Mouse (Mus musculus) lung, adult 2 months (tissue): Measurements from ENCODE around the gene Nisch.

Experiments
- CTCF ChIP-seq: fragments of 200-500 bp; IDR thresholded peaks from 2 replicates; pipeline ENCODE4 v1.5.1; 2011; ENCODE audit warnings: mild to moderate bottlenecking, low read length, control low read depth; ENCODE audit not compliant: insufficient read depth
- POLR2A ChIP-seq: fragments of 200-500 bp; IDR thresholded peaks from 2 replicates; pipeline ENCODE4 v1.6.1; 2011; ENCODE audit warnings: low read depth, mild to moderate bottlenecking, control low read depth, low read length, borderline replicate concordance; ENCODE audit errors: extremely low read depth

DNA sequence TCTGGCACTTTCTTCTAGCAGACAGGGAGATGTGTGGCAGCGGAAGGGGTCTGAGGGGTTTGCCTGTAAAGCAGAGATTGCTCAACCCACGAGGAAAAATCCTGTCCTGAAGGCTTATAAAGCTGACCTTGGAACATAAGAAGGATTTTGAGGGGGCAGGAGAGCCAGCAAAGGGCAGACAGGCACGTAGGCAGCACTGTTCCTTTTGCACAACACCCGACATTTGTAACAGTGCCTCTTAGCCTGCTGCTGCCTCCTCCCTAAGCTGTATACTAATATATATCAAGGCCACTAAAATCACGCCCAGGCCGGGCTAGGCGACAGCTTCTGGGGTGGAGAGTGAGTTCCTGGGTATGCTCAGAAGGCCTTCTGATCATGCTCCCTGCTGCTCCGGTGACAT, 13.7 kb upstream of the Nisch start:
- TF ChIP-seq POLR2A (no peak), CTCF (no peak)
